Mouse (Mus musculus) bone marrow macrophage, adult 2 months (primary cell): ENCODE results near the gene Pltp. TPM values are rescaled to one million over a fixed set of nuclear protein-coding genes. Genes with fewer than 3 reads are reported as not detected.
A peak's percentile ranks its signal among the peaks of the same experiment; 100 is the strongest.

Experiments
- H3K27ac ChIP-seq: 2 replicates; pipeline ENCODE4 v1.5.1; 2012; ENCODE audit warnings: low read depth, low read length; ENCODE audit not compliant: insufficient read depth
- H3K4me1 ChIP-seq: 2 replicates; pipeline ENCODE4 v1.6.1; 2012; ENCODE audit warnings: low read length; ENCODE audit not compliant: control insufficient read depth, insufficient read depth
- H3K4me3 ChIP-seq: 2 replicates; pipeline ENCODE4 v1.5.1; 2012; ENCODE audit warnings: mild to moderate bottlenecking, low read length, moderate library complexity; ENCODE audit not compliant: insufficient read depth
- CTCF ChIP-seq: IDR thresholded peaks from 2 replicates; pipeline ENCODE4 v1.5.1; 2012; ENCODE audit warnings: low read depth, mild to moderate bottlenecking, low read length, moderate library complexity
- POLR2A ChIP-seq: IDR thresholded peaks from 2 replicates; pipeline ENCODE4 v1.6.1; 2012; ENCODE audit warnings: mild to moderate bottlenecking, low read depth, low read length, borderline replicate concordance
- polyA plus RNA-seq: library from polyadenylated mRNA; stranded (reverse); fragments of >200 nt; gene quantifications from 2 replicates; pipeline ENCODE4 v1.2.4, GENCODE M21; 2012; ENCODE audit not compliant: missing spikeins, insufficient read depth, insufficient read length

Gene Pltp
- polyA plus RNA-seq, 1 experiment, result 1,371 TPM

GRCm38 (mm10) chr2:164817206-164817605, 40.3 kb downstream of the Pltp start:
- Histone ChIP-seq H3K4me1 (peaks cover 10% of the 10 kb centered on the region), H3K27ac (no peak overlapping the region), H3K4me3 (no peak overlapping the region)
- TF ChIP-seq POLR2A, result no peak
- no peak for TF ChIP-seq CTCF

GRCm38 (mm10) chr2:164815821-164816220, 41.7 kb downstream of the Pltp start:
- no peak for TF ChIP-seq CTCF
- no peak for TF ChIP-seq POLR2A
- Histone ChIP-seq H3K27ac (peak overlapping the region; percentile 44), H3K4me1 (peaks cover 8% of the 10 kb centered on the region), H3K4me3 (no peak overlapping the region)

GRCm38 (mm10) chr2:164815348-164815747, 42.2 kb downstream of the Pltp start:
- Histone ChIP-seq H3K27ac (peak overlapping the region; percentile 59), H3K4me3 (no peak overlapping the region), H3K4me1 (peaks cover 8% of the 10 kb centered on the region)
- no peak for TF ChIP-seq POLR2A
- no peak for TF ChIP-seq CTCF

GRCm38 (mm10) chr2:164813557-164813956, 44.0 kb downstream of the Pltp start:
- no peak overlapping the region for H3K4me3 ChIP-seq
- no peak overlapping the region for H3K27ac ChIP-seq
- TF ChIP-seq CTCF, result no peak
- no peak for TF ChIP-seq POLR2A
- peaks cover 8% of the 10 kb centered on the region for H3K4me1 ChIP-seq

GRCm38 (mm10) chr2:164806614-164807013, 50.9 kb downstream of the Pltp start:
- Histone ChIP-seq H3K4me3 (no peak overlapping the region), H3K27ac (no peak overlapping the region), H3K4me1 (peaks cover 16% of the 10 kb centered on the region)
- TF ChIP-seq CTCF (no peak), POLR2A (no peak)

GRCm38 (mm10) chr2:164805332-164805718, 52.2 kb downstream of the Pltp start:
- TF ChIP-seq CTCF (no peak), POLR2A (no peak)
- Histone ChIP-seq H3K4me1 (peaks cover 16% of the 10 kb centered on the region), H3K4me3 (peak overlapping the region; percentile 88), H3K27ac (peak overlapping the region; percentile 76)

- TF ChIP-seq POLR2A (peak; percentile 82; the same call in 1 of the 2 replicates), CTCF (no peak)
- Histone ChIP-seq H3K4me3 (peak within 1 kb of the TSS; percentile 92), H3K27ac (peak within 1 kb of the TSS; percentile 76), H3K4me1 (peaks cover 16% of the 10 kb centered on the region)
These were observed 52.8 kb downstream of the Pltp start, which contains the start of the genes Acot8 and Zswim3 for GRCm38 (mm10) chr2:164804533-164805331. Gene Acot8, minus strand, starts transcription at chr2:164804882. Gene Zswim3, plus strand, starts transcription at chr2:164805098.

GRCm38 (mm10) chr2:164803921-164804313, 53.6 kb downstream of the Pltp start:
- H3K27ac ChIP-seq, result no peak overlapping the region
- TF ChIP-seq CTCF (no peak), POLR2A (no peak)
- H3K4me3 ChIP-seq, result peak overlapping the region; percentile 92
- H3K4me1 ChIP-seq, result peaks cover 16% of the 10 kb centered on the region

- Histone ChIP-seq H3K4me1 (peaks cover 16% of the 10 kb centered on the region), H3K27ac (peak overlapping the region; percentile 41), H3K4me3 (peak overlapping the region; percentile 92)
- TF ChIP-seq POLR2A, result no peak
- TF ChIP-seq CTCF, result no peak
These were observed 54.1 kb downstream of the Pltp start for GRCm38 (mm10) chr2:164803201-164803920.
